Mouse (Mus musculus): ENCODE data around the gene Proca1.

Gene Proca1

DNA sequence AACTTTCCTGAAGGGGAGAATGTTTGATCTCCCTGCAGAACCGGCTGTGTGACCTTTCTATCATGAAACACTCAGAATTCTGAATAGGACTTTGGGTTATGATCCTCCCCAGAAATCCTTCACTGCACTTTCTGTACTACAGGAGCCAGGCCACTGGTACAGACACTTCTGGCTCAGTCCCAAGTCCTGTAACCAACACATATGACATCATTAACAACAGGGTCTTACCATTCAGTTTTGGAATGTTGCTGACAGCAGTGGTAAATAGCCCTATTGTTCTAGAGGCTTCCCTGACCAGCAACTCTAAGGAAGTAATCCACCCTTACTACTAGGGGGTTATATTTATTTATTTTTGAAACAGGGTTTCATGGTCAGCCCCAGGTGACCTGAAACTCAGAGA, at the start of gene Proca1:
Gene Proca1, plus strand, starts transcription at position 280 of the 400 bp plus-strand sequence.
- DNase-seq = no peak

DNA sequence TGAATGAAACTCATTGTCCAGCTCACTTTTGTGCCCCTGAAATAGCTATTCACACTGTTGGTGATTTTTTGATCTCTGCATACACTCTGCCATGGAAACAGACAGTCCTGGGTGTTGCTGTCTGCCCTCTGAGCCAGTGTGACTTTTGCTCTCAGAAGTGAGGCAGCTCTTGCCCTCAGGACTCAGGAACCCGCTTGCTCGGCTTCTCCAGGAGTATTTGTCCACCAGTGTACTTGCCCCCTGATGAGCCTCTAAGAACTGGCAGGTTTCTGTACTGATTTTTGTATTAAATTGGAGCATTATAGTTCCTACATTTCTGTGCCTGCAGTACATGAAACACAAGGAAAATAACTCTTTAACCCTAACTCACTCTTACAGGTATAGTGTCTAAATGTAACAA, 49.7 kb upstream of the Proca1 start:
- no peak for DNase-seq

DNA sequence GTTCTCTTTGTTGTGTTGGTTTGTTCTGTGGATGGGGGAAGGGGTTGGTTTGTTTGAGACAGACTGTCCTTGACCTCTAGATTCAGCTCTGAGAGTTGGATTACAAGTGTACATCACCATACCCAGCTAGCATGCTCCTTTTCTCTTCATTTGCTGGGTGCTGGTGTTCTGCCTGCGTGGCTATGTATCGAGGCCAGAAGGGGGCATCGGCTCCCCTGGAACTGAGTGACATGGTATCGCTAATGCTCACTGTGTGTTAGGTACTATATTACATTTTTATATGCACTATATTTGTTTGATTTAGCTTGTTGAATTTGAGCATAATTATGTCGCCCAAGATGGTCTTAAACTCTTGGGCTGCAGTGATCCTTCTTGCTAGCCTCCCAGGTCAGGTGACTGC, 47.0 kb upstream of the Proca1 start:
- no peak for DNase-seq

GRCm38 (mm10) chr11:78146707-78147543, 46.3 kb upstream of the Proca1 start:
- DNase-seq = no peak

DNA sequence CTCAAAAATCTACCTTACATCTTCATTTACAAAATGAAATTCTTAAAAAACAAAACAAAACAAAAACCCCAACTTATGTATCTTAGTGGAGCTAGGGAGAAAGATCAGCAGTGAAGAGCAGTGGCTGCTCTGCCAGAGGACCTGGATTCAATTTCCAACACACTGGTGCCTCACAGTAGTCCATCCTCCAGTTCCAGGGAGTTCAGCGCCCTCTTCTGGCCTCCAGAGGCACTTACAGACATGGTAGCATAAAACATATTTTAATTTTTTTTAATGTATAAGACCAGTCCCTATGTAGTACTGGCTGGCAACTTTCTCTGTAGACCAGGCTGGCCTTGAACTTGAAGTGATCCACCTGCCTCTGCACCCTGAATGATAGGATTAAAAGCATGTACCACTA, 42.0 kb upstream of the Proca1 start:
- DNase-seq = no peak

- DNase-seq = peak; percentile 57
Observed at GRCm38 (mm10) chr11:78152299-78153231, 40.6 kb upstream of the Proca1 start.

DNA sequence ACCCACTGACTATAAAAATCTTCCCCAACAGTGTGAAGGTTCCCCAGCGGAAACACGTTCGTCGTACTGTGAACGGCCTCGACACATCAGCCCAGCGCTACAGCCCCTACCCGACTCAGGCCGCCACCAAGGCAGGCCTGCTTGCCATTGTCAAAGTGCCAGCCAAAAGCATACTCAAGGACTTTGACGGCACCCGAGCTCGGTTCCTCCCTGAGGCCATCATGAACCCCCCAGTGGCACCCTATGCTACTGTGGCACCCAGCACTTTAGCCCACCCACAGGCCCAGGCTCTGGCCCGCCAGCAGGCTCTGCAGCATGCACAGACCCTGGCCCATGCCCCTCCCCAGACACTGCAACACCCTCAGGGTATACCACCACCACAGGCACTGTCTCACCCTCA, 39.4 kb upstream of the Proca1 start:
- no peak for DNase-seq

- DNase-seq = no peak
Observed at GRCm38 (mm10) chr11:78155674-78156073, 37.5 kb upstream of the Proca1 start.

DNA sequence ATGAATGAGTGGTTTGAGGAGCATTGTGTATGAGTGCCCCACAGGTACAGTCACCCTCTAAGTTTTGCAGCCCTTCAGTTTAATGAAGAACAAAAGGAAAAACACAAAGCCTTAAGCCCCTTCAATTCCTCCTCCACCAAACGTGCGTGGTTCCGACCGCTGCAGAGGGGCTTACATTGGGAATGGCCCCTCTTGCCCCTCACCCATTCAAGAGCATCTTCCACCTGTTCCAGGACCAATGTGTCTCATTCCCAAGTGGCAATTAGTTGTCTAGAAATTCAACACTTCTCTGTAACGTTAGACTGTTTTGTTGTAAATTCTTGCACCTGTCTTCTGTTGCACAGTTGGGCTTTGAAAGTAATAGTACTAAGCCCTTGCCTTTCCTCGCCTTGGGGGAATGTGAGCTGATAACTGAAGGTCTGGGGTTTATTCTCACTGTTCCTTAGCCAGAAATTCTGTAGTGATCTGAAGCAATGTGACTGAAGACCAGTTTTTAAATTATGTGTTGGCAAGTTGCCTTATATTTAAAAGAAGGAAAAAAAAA, 37.0 kb upstream of the Proca1 start:
- no peak for DNase-seq

- DNase-seq = peak; percentile 79
Observed at GRCm38 (mm10) chr11:78159096-78159495, 34.1 kb upstream of the Proca1 start.

- DNase-seq = no peak
Observed at GRCm38 (mm10) chr11:78159557-78159956, 33.6 kb upstream of the Proca1 start.

DNA sequence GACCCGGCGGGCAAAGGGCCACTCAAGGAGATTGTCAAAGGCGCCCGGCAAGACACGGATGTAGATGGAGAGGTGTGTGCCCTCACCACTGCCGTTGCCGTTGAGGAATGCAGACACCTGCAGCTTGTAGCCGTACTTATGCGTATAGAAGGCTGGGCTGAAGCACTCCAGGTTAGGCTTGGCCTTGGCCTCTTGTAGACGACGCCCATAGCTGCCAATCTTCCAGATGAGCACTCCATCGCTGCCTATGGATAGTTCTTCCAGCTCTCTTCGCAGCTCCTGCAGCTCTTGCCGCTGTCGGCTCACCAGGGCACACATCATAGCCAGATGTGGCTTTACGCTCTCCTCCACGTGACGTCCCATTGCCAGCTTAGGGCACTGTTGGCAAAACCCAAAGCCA, 33.0 kb upstream of the Proca1 start:
- no peak for DNase-seq

GRCm38 (mm10) chr11:78160675-78161074, 32.5 kb upstream of the Proca1 start:
- DNase-seq = no peak

DNA sequence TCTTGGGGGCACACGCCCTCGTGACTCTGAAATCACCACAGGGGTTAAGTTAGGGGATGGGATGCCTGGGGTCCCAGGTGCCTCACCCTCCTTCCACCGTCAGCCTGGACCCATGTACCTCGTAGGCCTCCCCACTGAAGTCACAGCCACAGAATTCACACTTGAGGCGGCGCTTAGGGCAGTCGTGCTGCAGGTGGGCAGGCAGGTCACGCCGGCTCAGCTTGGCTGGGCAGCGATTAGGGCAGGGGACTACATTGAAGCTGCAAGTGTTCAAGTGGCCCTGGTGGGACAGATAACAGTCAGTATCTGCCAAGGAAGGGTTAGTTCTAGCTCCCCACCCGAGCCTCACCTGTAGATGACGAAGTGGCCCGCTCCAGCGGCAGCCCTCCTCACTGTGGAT, 32.0 kb upstream of the Proca1 start:
- DNase-seq = no peak

- no peak for DNase-seq
Observed at GRCm38 (mm10) chr11:78161968-78162367, 31.2 kb upstream of the Proca1 start.

GRCm38 (mm10) chr11:78162504-78162903, 30.7 kb upstream of the Proca1 start:
- DNase-seq = peak; percentile 55

DNA sequence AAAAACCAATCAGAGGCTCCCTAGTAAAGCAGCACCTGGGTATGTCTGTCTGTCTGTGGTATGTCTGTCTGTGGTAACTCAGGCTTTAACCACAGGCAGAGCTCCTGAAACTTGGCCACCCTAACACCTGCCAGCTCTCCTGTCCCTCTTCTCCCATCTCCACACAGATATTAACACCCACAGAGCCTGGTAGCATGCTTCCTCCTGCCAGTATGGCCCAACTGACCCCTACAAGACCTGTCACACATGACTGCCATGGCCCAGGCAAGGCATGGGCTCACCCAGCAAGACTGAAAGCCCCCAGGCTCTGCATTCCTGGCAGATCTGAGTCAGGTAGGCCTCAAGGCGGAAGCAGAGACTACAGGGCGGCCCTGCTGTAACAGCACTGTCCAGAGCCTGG, 30.1 kb upstream of the Proca1 start:
- DNase-seq = no peak

- peak; percentile 64 for DNase-seq
Observed at GRCm38 (mm10) chr11:78163681-78164603, 29.2 kb upstream of the Proca1 start.

DNA sequence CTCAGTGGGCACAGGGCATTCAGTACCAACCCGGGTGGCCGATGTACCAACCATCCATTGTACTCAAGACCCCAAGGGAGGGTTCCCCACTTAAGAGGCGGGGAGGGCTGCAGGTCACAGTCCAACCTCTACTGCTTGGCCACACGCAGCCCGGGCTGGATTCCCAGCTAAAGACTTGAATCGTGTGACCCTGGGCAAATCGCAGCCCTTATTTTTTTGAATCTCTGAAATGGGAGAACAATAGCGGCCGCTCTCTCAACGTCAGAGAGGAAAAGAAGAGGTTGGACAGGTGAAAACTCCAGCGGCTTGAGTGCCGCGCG, 28.6 kb upstream of the Proca1 start:
- DNase-seq = no peak

DNA sequence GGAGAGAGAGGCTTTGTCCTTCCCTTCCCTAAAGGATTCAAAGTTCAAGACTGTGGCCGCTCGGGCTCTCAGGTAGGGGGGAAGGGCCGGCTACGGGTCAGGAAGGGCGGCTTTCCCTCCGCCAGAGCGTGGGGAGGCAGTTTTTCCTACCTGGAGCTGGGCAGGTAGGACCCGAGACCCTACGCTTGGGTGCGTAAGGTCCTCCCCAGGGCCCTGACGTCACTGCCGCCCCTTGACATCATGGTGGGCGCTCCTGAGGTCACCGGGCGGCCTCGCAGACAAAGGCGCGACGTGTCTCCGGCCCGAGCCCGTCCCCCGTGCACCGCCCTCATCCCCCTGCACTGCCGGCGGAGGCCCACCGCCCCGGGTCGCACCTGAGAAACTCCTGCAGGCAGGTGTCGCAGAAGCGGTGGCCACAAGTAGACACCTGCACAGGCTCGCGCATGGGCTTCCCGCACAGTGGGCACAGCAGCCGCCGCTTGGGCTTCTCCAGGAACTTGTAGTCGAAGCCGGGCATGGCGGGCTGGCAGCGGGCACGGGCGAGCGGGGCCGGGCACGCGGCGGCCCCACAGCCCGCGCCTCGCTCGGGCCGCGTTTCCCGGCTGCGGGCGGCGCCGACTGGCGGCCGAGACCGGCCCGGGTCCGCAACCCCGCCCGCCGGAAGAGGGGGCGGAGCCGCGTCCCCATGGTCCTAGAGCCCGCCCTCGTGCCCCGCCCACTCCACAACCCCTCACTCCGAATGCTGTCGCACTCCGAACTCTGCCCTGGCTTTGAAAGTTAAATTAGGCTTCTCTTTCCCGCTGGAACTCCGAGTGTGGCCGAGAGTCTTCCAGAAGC, 28.1 kb upstream of the Proca1 start, which contains the start of gene Traf4:
Gene Traf4, minus strand, starts transcription at position 666 of the 837 bp plus-strand sequence.
- DNase-seq = peak; percentile 74

DNA sequence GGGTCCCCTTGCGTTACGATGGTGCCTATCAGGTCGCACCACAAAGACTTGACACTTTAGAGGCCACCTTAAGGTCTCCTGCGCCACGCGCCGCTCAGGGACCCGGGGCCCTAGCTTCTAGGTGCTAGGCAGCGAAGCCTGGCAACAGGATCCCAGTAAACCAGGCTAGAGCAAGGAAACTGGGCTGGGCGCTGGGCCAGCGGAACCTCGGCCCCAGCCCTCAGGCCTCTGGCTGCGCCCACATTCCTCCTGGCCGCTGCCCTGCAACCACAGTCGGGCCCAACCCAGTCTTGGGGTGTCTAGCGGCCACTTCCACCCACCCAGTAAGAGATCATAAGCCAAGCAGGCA, 27.5 kb upstream of the Proca1 start:
- peak; percentile 91 for DNase-seq

GRCm38 (mm10) chr11:78166161-78166560, 27.0 kb upstream of the Proca1 start:
- DNase-seq = no peak
